Mouse (Mus musculus): Measurements from ENCODE around the gene Tmprss3.

DNA sequence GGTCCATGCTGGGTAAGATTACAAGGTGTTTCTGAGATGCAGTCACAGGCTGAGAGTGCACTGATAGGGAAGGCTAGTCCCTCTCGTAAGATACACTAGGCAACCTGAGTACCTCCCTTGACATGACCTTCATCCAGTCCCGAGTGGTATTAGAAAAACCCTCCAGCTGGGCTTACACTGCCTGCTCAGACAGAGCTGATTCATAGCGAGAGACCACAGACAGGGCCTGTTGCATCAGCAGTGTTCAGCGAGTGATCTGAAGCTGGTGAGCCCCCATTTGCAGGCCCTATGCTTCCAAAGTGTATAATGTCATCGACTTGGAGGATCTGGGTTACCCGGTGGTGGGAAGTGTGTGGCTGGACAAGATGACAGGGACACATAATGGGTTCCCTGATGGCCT is 33.6 kb downstream of the Tmprss3 start, which contains the start of gene Tff1:
- no peak for TF ChIP-seq POLR2A (IDR thresholded peaks at IDR 0.05; ENCODE audit: control insufficient read depth, low read depth, low read length)
- no peak for TF ChIP-seq CTCF (IDR thresholded peaks at IDR 0.05; ENCODE audit: control insufficient read depth, insufficient read depth, insufficient replicate concordance, low read depth, low read length)

All from testis, adult 2 months (tissue).